Mouse (Mus musculus): ENCODE measurements around the gene Hsd3b5.

DNA sequence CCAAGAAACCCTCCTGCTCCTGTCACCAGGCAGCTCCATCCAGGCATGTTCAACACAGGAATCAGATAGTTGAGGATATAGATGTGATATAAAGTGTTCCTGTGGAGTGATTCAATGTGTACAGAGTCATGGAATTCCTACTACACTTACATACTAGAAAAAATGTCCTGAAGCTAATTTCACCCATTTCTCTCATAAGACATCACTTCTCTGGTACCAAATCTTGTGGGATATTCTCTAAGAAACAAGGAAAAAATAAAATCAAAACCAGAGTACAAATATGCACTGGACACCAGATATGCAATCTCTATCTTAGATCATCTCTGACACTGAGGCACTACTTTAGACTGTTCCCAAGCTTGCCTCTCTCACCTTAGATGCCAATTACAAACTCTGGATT is at the start of gene Hsd3b5:
- TF ChIP-seq POLR2A (IDR thresholded peaks at IDR 0.05; ENCODE audit: low read depth, low read length) (no peak), CTCF (IDR thresholded peaks at IDR 0.05; ENCODE audit: extremely low read depth, insufficient read length, insufficient replicate concordance, low read depth, low read length) (no peak)
